Mouse (Mus musculus): ENCODE measurements around the gene Scand1. TPM values are rescaled to one million over a fixed set of nuclear protein-coding genes. Genes with fewer than 3 reads are reported as not detected.

Gene Scand1
- polyA plus RNA-seq, 1 experiment from 2014 or later = 68.7 TPM

- Histone ChIP-seq H3K27ac (no peak overlapping the region), H3K27me3 (no peaks in the 10 kb centered on the region), H3K9me3 (replicated peaks) (no peaks in the 10 kb centered on the region), H3K4me2 (no peak overlapping the region), H3K9ac (no peak overlapping the region), H3K36me3 (peaks cover 81% of the 10 kb centered on the region), H3K4me1 (no peaks in the 10 kb centered on the region), H3K4me3 (replicated peaks) (no peak overlapping the region)
- ATAC-seq (replicated peaks; ENCODE audit: low FRiP score) = no peak
- 73% methylated on average over 2 of the region's 2 CpGs for WGBS
Measured at GRCm38 (mm10) chr2:156305818-156306217, 6.7 kb downstream of the Scand1 start.

DNA sequence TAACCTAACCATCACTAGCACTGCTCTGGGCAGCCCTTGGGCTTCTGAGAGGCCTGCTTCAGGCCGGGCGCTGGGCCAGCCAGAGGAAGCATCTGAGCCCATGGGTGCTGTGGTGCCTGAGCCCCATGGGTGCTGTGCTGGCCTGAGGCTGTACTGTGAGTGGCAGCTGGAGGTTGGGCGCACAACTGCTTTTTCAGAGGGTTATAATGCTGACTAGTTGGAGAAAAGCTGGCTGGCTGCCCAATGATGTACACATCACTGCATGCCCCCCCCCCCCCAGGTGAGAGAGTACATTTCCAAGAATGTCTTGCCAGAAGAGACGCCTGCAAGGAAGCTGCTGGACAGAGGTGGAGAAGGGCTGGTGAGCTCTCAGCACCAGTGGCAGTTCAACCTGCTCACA is 8.2 kb downstream of the Scand1 start:
- Histone ChIP-seq H3K36me3 (peaks cover 85% of the 10 kb centered on the region), H3K9ac (no peak overlapping the region), H3K4me2 (no peak overlapping the region), H3K4me3 (replicated peaks) (no peak overlapping the region), H3K9me3 (replicated peaks) (no peaks in the 10 kb centered on the region), H3K27ac (no peak overlapping the region), H3K27me3 (no peaks in the 10 kb centered on the region), H3K4me1 (no peaks in the 10 kb centered on the region)
- no peak for ATAC-seq (replicated peaks; ENCODE audit: low FRiP score)
- WGBS = 99% methylated on average over 4 of the region's 4 CpGs

DNA sequence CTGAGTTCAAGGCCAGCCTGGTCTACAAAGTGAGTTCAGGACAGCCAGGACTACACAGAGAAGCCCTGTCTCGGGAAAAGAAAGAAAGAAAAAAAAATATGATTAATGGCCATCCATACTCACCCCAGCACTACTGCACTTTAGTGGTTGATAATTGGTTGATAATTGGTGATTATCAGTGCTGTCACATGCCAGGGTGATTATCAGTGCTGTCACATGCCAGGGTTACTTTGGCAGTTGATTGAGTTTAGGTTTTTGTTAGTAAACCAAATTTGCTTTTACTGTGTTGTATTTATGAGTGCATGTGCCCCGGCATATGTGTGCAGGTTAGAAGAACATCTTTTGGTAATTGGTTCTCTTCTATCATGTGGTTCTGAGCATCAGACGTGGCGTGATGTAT is 10.4 kb downstream of the Scand1 start:
- Histone ChIP-seq H3K27me3 (no peaks in the 10 kb centered on the region), H3K36me3 (peaks cover 86% of the 10 kb centered on the region), H3K27ac (no peak overlapping the region), H3K4me2 (no peak overlapping the region), H3K9ac (no peak overlapping the region), H3K4me1 (peaks cover 9% of the 10 kb centered on the region; the same call in 1 of the 2 replicates), H3K9me3 (replicated peaks) (no peaks in the 10 kb centered on the region), H3K4me3 (replicated peaks) (no peak overlapping the region)
- ATAC-seq (replicated peaks; ENCODE audit: low FRiP score) = no peak
- WGBS = 91% methylated on average over 4 of the region's 4 CpGs

DNA sequence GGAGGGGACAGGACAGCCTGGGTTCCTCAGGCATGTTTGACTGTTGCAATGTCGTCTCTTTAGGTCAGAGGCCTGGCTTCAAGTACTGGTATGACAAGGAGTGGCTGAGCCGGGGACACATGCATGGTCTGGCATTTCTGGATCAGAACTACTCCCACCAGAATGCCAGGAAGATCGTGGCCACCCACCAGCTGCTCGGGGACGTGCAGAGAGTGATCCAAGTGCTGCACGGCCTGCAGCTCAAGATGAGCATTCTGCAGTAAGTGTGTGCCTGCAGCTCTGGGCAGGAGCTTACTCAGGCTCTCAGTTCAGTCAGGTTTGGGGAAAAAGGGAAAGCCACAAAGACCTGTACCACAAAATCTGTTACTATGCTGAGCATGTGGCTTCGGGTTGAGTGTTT is 14.0 kb downstream of the Scand1 start:
- Histone ChIP-seq H3K36me3 (peaks cover 82% of the 10 kb centered on the region), H3K27ac (no peak overlapping the region), H3K4me2 (no peak overlapping the region), H3K27me3 (no peaks in the 10 kb centered on the region), H3K9me3 (replicated peaks) (no peaks in the 10 kb centered on the region), H3K4me3 (replicated peaks) (no peak overlapping the region), H3K4me1 (peaks cover 9% of the 10 kb centered on the region; the same call in 1 of the 2 replicates), H3K9ac (no peak overlapping the region)
- no peak for ATAC-seq (replicated peaks; ENCODE audit: low FRiP score)
- WGBS = 83% methylated on average over 7 of the region's 7 CpGs

- H3K9ac ChIP-seq = no peak overlapping the region
- H3K27ac ChIP-seq = no peak overlapping the region
- peaks cover 83% of the 10 kb centered on the region for H3K36me3 ChIP-seq
- no peaks in the 10 kb centered on the region for H3K9me3 ChIP-seq (replicated peaks)
- H3K27me3 ChIP-seq = no peaks in the 10 kb centered on the region
- H3K4me2 ChIP-seq = no peak overlapping the region
- H3K4me3 ChIP-seq (replicated peaks) = no peak overlapping the region
- peak; percentile 77; the same call in 1 of the 2 replicates for ATAC-seq (replicated peaks; ENCODE audit: low FRiP score)
- peaks cover 9% of the 10 kb centered on the region; the same call in 1 of the 2 replicates for H3K4me1 ChIP-seq
- 45% methylated on average over 3 of the region's 3 CpGs for WGBS
Measured at GRCm38 (mm10) chr2:156297653-156298052, 14.9 kb downstream of the Scand1 start.

DNA sequence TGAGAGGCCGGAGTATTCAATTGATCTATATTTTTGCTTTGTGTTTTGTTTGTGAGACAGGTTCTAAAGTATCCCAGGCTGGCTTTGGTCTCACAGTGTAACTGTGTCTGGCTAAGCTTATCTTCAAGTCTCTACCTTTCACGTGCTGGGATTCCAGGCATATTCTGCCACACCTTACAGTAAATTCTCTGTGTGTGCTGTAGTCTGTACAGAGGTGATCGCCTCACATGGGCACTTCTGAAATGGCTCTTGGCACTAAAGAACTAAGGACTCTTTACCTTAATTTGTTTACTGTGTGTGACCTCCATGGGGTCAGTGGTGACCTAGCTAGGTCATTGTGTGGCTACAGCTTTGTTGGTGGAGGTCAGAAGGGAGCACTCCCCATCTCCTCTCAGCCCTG is 16.3 kb downstream of the Scand1 start:
- no peak overlapping the region for H3K9ac ChIP-seq
- peaks cover 75% of the 10 kb centered on the region for H3K36me3 ChIP-seq
- 95% methylated on average over 3 of the region's 3 CpGs for WGBS
- no peak overlapping the region for H3K4me3 ChIP-seq (replicated peaks)
- 0 out of 2 replicates have a peak overlapping the region, but pooled peaks have one; percentile 0 for H3K27ac ChIP-seq
- no peak overlapping the region for H3K4me2 ChIP-seq
- peaks cover 9% of the 10 kb centered on the region; the same call in 1 of the 2 replicates for H3K4me1 ChIP-seq
- no peaks in the 10 kb centered on the region for H3K9me3 ChIP-seq (replicated peaks)
- no peak for ATAC-seq (replicated peaks; ENCODE audit: low FRiP score)
- H3K27me3 ChIP-seq = no peaks in the 10 kb centered on the region

- peaks cover 9% of the 10 kb centered on the region; the same call in 1 of the 2 replicates for H3K4me1 ChIP-seq
- H3K4me2 ChIP-seq = no peak overlapping the region
- no peak for ATAC-seq (replicated peaks; ENCODE audit: low FRiP score)
- H3K27ac ChIP-seq = peak overlapping the region; percentile 0; the same call in 1 of the 2 replicates
- H3K4me3 ChIP-seq (replicated peaks) = no peak overlapping the region
- no peaks in the 10 kb centered on the region for H3K9me3 ChIP-seq (replicated peaks)
- H3K36me3 ChIP-seq = peaks cover 72% of the 10 kb centered on the region
- no peak overlapping the region for H3K9ac ChIP-seq
- 93% methylated on average over 2 of the region's 2 CpGs for WGBS
- no peaks in the 10 kb centered on the region for H3K27me3 ChIP-seq
Measured at GRCm38 (mm10) chr2:156295601-156296063, 16.9 kb downstream of the Scand1 start.

GRCm38 (mm10) chr2:156291998-156292397 is 20.5 kb downstream of the Scand1 start:
- Histone ChIP-seq H3K9me3 (replicated peaks) (no peaks in the 10 kb centered on the region), H3K4me1 (no peaks in the 10 kb centered on the region), H3K4me2 (no peak overlapping the region), H3K36me3 (peaks cover 79% of the 10 kb centered on the region), H3K27ac (no peak overlapping the region), H3K9ac (no peak overlapping the region), H3K4me3 (replicated peaks) (no peak overlapping the region), H3K27me3 (no peaks in the 10 kb centered on the region)
- no peak for ATAC-seq (replicated peaks; ENCODE audit: low FRiP score)
- 77% methylated on average over 1 of the region's 1 CpGs for WGBS

GRCm38 (mm10) chr2:156289552-156290160 is 22.8 kb downstream of the Scand1 start:
- Histone ChIP-seq H3K4me3 (replicated peaks) (no peak overlapping the region), H3K4me2 (no peak overlapping the region), H3K36me3 (peaks cover 84% of the 10 kb centered on the region), H3K27me3 (no peaks in the 10 kb centered on the region), H3K27ac (no peak overlapping the region), H3K4me1 (no peaks in the 10 kb centered on the region), H3K9me3 (replicated peaks) (no peaks in the 10 kb centered on the region), H3K9ac (no peak overlapping the region)
- no peak for ATAC-seq (replicated peaks; ENCODE audit: low FRiP score)
- 85% methylated on average over 2 of the region's 2 CpGs for WGBS

- H3K4me1 ChIP-seq = no peaks in the 10 kb centered on the region
- H3K27me3 ChIP-seq = no peaks in the 10 kb centered on the region
- peaks cover 79% of the 10 kb centered on the region for H3K36me3 ChIP-seq
- H3K9ac ChIP-seq = no peak overlapping the region
- no peak overlapping the region for H3K4me2 ChIP-seq
- no peak overlapping the region for H3K4me3 ChIP-seq (replicated peaks)
- no peak overlapping the region for H3K27ac ChIP-seq
- 92% methylated on average over 2 of the region's 2 CpGs for WGBS
- ATAC-seq (replicated peaks; ENCODE audit: low FRiP score) = no peak
- no peaks in the 10 kb centered on the region for H3K9me3 ChIP-seq (replicated peaks)
Measured at GRCm38 (mm10) chr2:156288222-156288621, 24.3 kb downstream of the Scand1 start.

GRCm38 (mm10) chr2:156286733-156287132 is 25.8 kb downstream of the Scand1 start:
- WGBS = 93% methylated on average over 4 of the region's 4 CpGs
- Histone ChIP-seq H3K4me2 (no peak overlapping the region), H3K4me3 (replicated peaks) (no peak overlapping the region), H3K27me3 (no peaks in the 10 kb centered on the region), H3K9ac (no peak overlapping the region), H3K9me3 (replicated peaks) (no peaks in the 10 kb centered on the region), H3K36me3 (peaks cover 80% of the 10 kb centered on the region), H3K27ac (no peak overlapping the region), H3K4me1 (no peaks in the 10 kb centered on the region)
- ATAC-seq (replicated peaks; ENCODE audit: low FRiP score) = no peak

DNA sequence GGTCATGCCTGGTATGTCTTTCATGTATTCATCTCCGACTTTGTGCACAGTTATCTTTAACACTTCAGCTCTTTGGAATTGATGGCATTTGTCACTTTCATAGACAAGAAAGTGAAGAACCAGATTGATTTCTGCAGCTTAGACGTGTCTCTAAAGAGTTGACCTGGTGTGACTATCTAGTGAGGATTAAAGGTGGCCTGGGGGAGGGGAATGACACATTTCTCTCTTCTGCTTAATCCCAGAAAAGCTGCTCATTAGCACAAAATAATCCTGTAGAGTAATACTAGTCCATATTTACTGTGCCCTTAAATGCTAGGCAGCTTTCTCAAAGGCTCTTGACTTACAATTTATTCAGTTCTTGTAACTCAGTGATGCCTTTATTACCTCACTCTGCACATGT is 27.3 kb downstream of the Scand1 start:
- Histone ChIP-seq H3K4me3 (replicated peaks) (no peak overlapping the region), H3K36me3 (peaks cover 79% of the 10 kb centered on the region), H3K4me1 (no peaks in the 10 kb centered on the region), H3K27me3 (no peaks in the 10 kb centered on the region), H3K9me3 (replicated peaks) (no peaks in the 10 kb centered on the region), H3K27ac (no peak overlapping the region), H3K4me2 (no peak overlapping the region), H3K9ac (no peak overlapping the region)
- no peak for ATAC-seq (replicated peaks; ENCODE audit: low FRiP score)
- WGBS = 87% methylated on average over 2 of the region's 2 CpGs

GRCm38 (mm10) chr2:156281227-156281626 is 31.3 kb downstream of the Scand1 start:
- H3K27ac ChIP-seq = no peak overlapping the region
- 80% methylated on average over 4 of the region's 4 CpGs for WGBS
- H3K9me3 ChIP-seq (replicated peaks) = no peaks in the 10 kb centered on the region
- H3K27me3 ChIP-seq = no peaks in the 10 kb centered on the region
- H3K4me1 ChIP-seq = 0 out of 2 replicates have a peak, but pooled peaks cover 5% of the 10 kb centered on the region
- H3K36me3 ChIP-seq = peaks cover 74% of the 10 kb centered on the region
- H3K4me2 ChIP-seq = no peak overlapping the region
- no peak overlapping the region for H3K9ac ChIP-seq
- no peak for ATAC-seq (replicated peaks; ENCODE audit: low FRiP score)
- H3K4me3 ChIP-seq (replicated peaks) = no peak overlapping the region

Measured in kidney, embryonic 15.5 days (tissue).